Mouse (Mus musculus): ENCODE measurements around the gene Hoxb9. TPM values are rescaled to one million over a fixed set of nuclear protein-coding genes. Genes with fewer than 3 reads are reported as not detected.

The Hoxb9 gene
- polyA plus RNA-seq, 1 experiment: not detected

DNA sequence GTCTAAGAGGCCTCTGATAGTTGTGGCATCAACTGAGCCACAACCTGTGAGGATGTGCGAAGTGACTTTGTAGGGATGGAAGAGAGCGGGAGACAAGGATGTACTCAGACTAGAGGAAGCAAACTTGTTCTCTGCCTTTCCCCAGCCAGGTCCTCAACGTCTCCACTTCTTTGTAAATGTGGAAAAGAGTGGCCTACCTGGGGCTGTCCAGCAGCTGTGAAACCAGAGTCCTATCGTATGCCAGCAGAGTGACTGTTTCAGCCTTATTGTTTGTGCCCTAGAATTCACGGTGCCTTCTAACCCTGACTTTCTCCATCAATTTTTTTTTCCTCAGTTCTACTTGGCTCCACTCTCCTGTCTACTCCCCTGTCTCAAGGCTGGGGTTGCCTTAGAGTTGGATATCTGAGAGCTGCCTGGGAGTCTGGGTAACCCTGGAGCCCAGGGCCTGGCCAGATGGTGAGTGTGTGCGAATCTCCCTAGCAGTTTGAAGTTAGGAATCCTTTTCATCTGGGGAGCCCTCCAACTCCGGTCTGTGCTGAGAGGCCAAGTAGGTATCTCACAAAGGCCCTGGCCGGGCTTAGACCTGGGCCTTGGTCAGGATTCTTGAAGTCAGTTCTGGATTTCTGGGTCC lies 6.8 kb upstream of the Hoxb9 start:
- TF ChIP-seq CTCF (IDR thresholded peaks at IDR 0.05; ENCODE audit: extremely low read depth, insufficient read depth, low read length) (no peak), POLR2A (IDR thresholded peaks at IDR 0.05; ENCODE audit: extremely low read depth, insufficient read depth, low read length) (no peak)
- no peaks in the 10 kb centered on the region for H3K4me1 ChIP-seq (ENCODE audit: control insufficient read depth, insufficient read depth, low read length)
- no peak overlapping the region for H3K4me3 ChIP-seq (ENCODE audit: insufficient read depth, low read length)
- H3K27ac ChIP-seq (ENCODE audit: insufficient read depth, low read length): no peak overlapping the region

GRCm38 (mm10) chr11:96265954-96266353 lies 5.3 kb upstream of the Hoxb9 start:
- TF ChIP-seq CTCF (IDR thresholded peaks at IDR 0.05; ENCODE audit: extremely low read depth, insufficient read depth, low read length): no peak
- TF ChIP-seq POLR2A (IDR thresholded peaks at IDR 0.05; ENCODE audit: extremely low read depth, insufficient read depth, low read length): no peak
- Histone ChIP-seq H3K4me1 (ENCODE audit: control insufficient read depth, insufficient read depth, low read length) (no peaks in the 10 kb centered on the region), H3K27ac (ENCODE audit: insufficient read depth, low read length) (no peak overlapping the region), H3K4me3 (ENCODE audit: insufficient read depth, low read length) (no peak overlapping the region)

DNA sequence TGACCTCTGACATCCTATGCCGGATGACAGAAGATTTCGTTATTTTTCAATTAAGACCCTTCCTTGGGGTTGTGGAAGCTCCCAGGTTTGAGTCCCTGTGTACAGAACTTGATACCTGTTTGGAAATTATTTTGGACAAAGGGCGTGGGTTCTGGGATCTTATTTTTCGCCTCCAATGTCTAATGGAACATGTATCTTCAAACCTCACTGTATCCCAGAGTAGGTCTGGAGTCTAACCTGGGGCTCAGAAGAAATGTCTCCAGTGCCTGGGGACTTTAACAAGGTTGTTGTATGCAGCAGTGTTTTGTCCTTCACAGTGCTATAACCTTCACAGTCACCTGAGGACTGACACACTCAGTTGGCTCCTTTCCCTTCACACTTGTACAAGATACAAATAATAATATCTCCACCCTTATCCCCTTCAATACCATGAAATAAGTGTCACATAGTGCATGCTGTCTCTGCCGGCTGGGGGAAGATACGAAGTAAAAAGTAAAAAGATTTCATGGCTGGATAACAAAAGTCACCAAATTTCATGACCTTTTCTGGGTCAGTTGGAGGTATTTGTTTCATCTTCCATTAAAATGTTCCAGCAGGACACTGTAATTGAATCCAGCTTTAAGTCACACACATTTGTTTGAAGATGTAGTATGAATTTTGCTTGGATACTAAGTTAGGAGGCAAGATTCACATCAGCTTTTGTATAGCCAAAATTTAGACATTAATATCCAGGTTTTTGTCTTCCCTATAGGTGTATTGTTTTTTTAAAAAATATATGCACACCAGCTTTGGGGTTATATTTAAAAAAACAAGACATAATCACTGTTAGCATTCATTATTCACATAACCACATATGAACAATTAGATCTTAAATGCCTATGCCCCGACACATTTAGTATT lies 4.0 kb upstream of the Hoxb9 start:
- Histone ChIP-seq H3K4me1 (ENCODE audit: control insufficient read depth, insufficient read depth, low read length) (no peaks in the 10 kb centered on the region), H3K4me3 (ENCODE audit: insufficient read depth, low read length) (no peak overlapping the region), H3K27ac (ENCODE audit: insufficient read depth, low read length) (no peak overlapping the region)
- TF ChIP-seq CTCF (IDR thresholded peaks at IDR 0.05; ENCODE audit: extremely low read depth, insufficient read depth, low read length) (no peak), POLR2A (IDR thresholded peaks at IDR 0.05; ENCODE audit: extremely low read depth, insufficient read depth, low read length) (no peak)

DNA sequence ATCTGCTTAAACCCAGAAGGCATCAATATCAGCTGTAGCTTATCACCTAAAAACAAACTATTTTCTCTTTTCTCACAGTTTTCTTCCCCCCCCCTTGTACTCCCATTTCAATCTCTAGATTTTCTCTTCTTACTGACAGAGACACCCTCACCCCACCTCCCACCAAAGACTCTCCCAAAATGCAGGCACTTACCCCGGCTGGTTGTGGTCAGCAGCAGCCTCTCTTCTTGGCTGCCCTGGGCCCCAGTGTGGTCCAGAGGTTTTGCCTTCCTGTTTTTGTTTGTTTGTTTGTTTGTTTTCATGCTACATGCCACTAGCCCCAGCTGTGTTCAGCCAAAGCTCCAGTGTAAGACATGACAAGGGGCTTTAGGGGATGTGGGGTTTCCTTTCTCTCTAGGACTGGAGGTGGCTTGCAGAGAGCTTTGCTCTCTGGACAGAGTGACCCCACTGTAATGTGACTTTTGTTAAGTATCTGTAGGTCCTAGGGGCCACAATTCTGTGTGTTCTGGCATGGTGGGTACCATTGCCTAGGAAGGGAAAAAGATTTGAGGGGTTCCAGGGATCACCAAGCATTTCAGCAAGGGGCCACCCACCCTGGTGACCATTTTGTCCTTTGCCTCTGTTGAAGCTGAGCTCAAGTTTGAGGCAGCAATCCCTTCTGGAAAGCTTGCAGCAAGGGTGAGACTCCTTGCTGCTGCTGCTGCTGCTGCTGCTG lies 3.1 kb upstream of the Hoxb9 start:
- H3K27ac ChIP-seq (ENCODE audit: insufficient read depth, low read length): no peak overlapping the region
- H3K4me1 ChIP-seq (ENCODE audit: control insufficient read depth, insufficient read depth, low read length): no peaks in the 10 kb centered on the region
- no peak overlapping the region for H3K4me3 ChIP-seq (ENCODE audit: insufficient read depth, low read length)
- TF ChIP-seq CTCF (IDR thresholded peaks at IDR 0.05; ENCODE audit: extremely low read depth, insufficient read depth, low read length) (no peak), POLR2A (IDR thresholded peaks at IDR 0.05; ENCODE audit: extremely low read depth, insufficient read depth, low read length) (no peak)

GRCm38 (mm10) chr11:96269869-96270268 lies 1.4 kb upstream of the Hoxb9 start:
- Histone ChIP-seq H3K27ac (ENCODE audit: insufficient read depth, low read length) (no peak overlapping the region), H3K4me3 (ENCODE audit: insufficient read depth, low read length) (no peak overlapping the region), H3K4me1 (ENCODE audit: control insufficient read depth, insufficient read depth, low read length) (no peaks in the 10 kb centered on the region)
- TF ChIP-seq POLR2A (IDR thresholded peaks at IDR 0.05; ENCODE audit: extremely low read depth, insufficient read depth, low read length) (no peak), CTCF (IDR thresholded peaks at IDR 0.05; ENCODE audit: extremely low read depth, insufficient read depth, low read length) (no peak)

- TF ChIP-seq POLR2A (IDR thresholded peaks at IDR 0.05; ENCODE audit: extremely low read depth, insufficient read depth, low read length) (no peak), CTCF (IDR thresholded peaks at IDR 0.05; ENCODE audit: extremely low read depth, insufficient read depth, low read length) (no peak)
- H3K4me1 ChIP-seq (ENCODE audit: control insufficient read depth, insufficient read depth, low read length): no peaks in the 10 kb centered on the region
- H3K27ac ChIP-seq (ENCODE audit: insufficient read depth, low read length): no peak overlapping the region
- H3K4me3 ChIP-seq (ENCODE audit: insufficient read depth, low read length): no peak overlapping the region
These were observed 319 bp downstream of the Hoxb9 start for GRCm38 (mm10) chr11:96271541-96272011.

GRCm38 (mm10) chr11:96272024-96272921 lies 1.0 kb downstream of the Hoxb9 start:
- Histone ChIP-seq H3K4me3 (ENCODE audit: insufficient read depth, low read length) (no peak overlapping the region), H3K27ac (ENCODE audit: insufficient read depth, low read length) (no peak overlapping the region), H3K4me1 (ENCODE audit: control insufficient read depth, insufficient read depth, low read length) (no peaks in the 10 kb centered on the region)
- TF ChIP-seq CTCF (IDR thresholded peaks at IDR 0.05; ENCODE audit: extremely low read depth, insufficient read depth, low read length) (no peak), POLR2A (IDR thresholded peaks at IDR 0.05; ENCODE audit: extremely low read depth, insufficient read depth, low read length) (no peak)

GRCm38 (mm10) chr11:96274428-96274827 lies 3.2 kb downstream of the Hoxb9 start:
- TF ChIP-seq POLR2A (IDR thresholded peaks at IDR 0.05; ENCODE audit: extremely low read depth, insufficient read depth, low read length): no peak
- TF ChIP-seq CTCF (IDR thresholded peaks at IDR 0.05; ENCODE audit: extremely low read depth, insufficient read depth, low read length): no peak
- no peaks in the 10 kb centered on the region for H3K4me1 ChIP-seq (ENCODE audit: control insufficient read depth, insufficient read depth, low read length)
- no peak overlapping the region for H3K4me3 ChIP-seq (ENCODE audit: insufficient read depth, low read length)
- no peak overlapping the region for H3K27ac ChIP-seq (ENCODE audit: insufficient read depth, low read length)

All from cortical plate, adult 2 months (tissue).